Mouse (Mus musculus) testis, adult 2 months (tissue): ENCODE data around the gene Prkag2.

Source experiments
- CTCF ChIP-seq: fragments of 200-500 bp; IDR thresholded peaks from 2 replicates; pipeline ENCODE4 v1.5.1; 2012; ENCODE audit warnings: low read depth, mild to moderate bottlenecking, inconsistent platforms, low read length, moderate library complexity; ENCODE audit not compliant: control insufficient read depth, insufficient read depth, insufficient replicate concordance
- POLR2A ChIP-seq: fragments of 200-500 bp; IDR thresholded peaks from 2 replicates; pipeline ENCODE4 v1.6.1; 2012; ENCODE audit warnings: low read depth, mild to moderate bottlenecking, inconsistent platforms, low read length, moderate library complexity; ENCODE audit not compliant: control insufficient read depth

DNA sequence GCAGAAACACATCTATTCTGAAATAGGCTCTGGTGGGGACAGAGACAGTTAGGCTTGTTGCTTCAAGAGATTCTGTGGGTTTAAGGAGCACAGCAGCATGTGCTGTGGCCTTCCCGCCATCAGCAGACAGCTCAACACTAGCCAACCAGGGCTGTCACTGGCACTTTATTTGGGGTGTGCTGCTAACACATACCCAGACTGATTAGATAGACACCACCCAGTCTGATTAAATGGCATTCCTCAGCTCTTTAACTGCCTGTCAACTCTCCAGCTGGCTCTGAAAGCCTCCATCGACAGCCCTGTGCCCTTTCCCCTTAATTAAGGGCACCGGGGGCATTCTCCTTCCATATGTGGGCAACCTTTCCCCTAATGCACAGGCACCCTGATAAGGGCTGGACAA lies 118.2 kb downstream of the Prkag2 start:
- TF ChIP-seq CTCF (no peak), POLR2A (no peak)
